In genomic region chr2:116417428-116418195, GRCm38 (mm10) we compare ENCODE assay signal across 15 mouse cellular contexts.
A peak's percentile ranks its signal among the peaks of the same experiment; 100 is the strongest.
DNase-seq lines count a peak whose midpoint lies in the region; ATAC-seq and TF ChIP-seq lines count a peak whose summit lies in the region.
"Had no signal": no experiment of that assay in that cellular context is flagged by ENCODE, and none has a peak within 500 bp of the region (broad histone marks: within the 10 kb centered on the region; RNA-seq: fewer than 3 reads in every experiment).

No protein-coding gene starts in this region.

- no peak for TF ChIP-seq EP300 in heart, postnatal 0 days (IDR thresholded peaks at IDR 0.05; ENCODE audit: low read depth)

- no peaks in the 10 kb centered on the region for H3K9me3 ChIP-seq in heart, embryonic 12.5 days (replicated peaks)
- H3K9me3 ChIP-seq in lung, embryonic 14.5 days (ENCODE audit: low read depth, low read length) = no peaks in the 10 kb centered on the region
- H3K9me3 ChIP-seq in heart, postnatal 0 days (replicated peaks; ENCODE audit: control insufficient read depth, low read length) = no peaks in the 10 kb centered on the region
- no peaks in the 10 kb centered on the region for H3K9me3 ChIP-seq in forebrain, embryonic 10.5 days
- H3K9me3 ChIP-seq: forebrain, embryonic 13.5 days; neural tube, embryonic 15.5 days had no signal

- H3K4me2 ChIP-seq in heart, embryonic 12.5 days = no peak overlapping the region
- H3K4me2 ChIP-seq in lung, embryonic 14.5 days = no peak overlapping the region
- H3K4me2 ChIP-seq in heart, postnatal 0 days (ENCODE audit: low read depth, low read length) = peak overlapping the region; percentile 37
- H3K4me2 ChIP-seq: forebrain, embryonic 13.5 days; neural tube, embryonic 15.5 days had no signal

- no peak overlapping the region for H3K27ac ChIP-seq in heart, embryonic 12.5 days (ENCODE audit: poor library complexity, severe bottlenecking)
- no peak overlapping the region for H3K27ac ChIP-seq in lung, embryonic 14.5 days (ENCODE audit: low read depth)
- H3K27ac ChIP-seq in heart, postnatal 0 days (ENCODE audit: low read depth) = peak overlapping the region; percentile 36
- H3K27ac ChIP-seq in forebrain, embryonic 10.5 days = no peak overlapping the region
- H3K27ac ChIP-seq: forebrain, embryonic 13.5 days; neural tube, embryonic 15.5 days had no signal

- H3K4me3 ChIP-seq in heart, embryonic 12.5 days = no peak overlapping the region
- H3K4me3 ChIP-seq in lung, embryonic 14.5 days (ENCODE audit: low read depth, low read length) = no peak overlapping the region
- H3K4me3 ChIP-seq in lung, adult 2 months (replicated peaks; ENCODE audit: extremely low read depth, low read depth, low read length) = no peak overlapping the region
- H3K4me3 ChIP-seq in heart, postnatal 0 days (ENCODE audit: low read depth, low read length) = peak overlapping the region; percentile 15; the same call in 1 of the 2 replicates
- no peak overlapping the region for H3K4me3 ChIP-seq in forebrain, embryonic 10.5 days
- H3K4me3 ChIP-seq: forebrain, embryonic 13.5 days; neural tube, embryonic 15.5 days had no signal

- H3K27me3 ChIP-seq in heart, embryonic 12.5 days (replicated peaks) = no peaks in the 10 kb centered on the region
- no peaks in the 10 kb centered on the region for H3K27me3 ChIP-seq in lung, embryonic 14.5 days (ENCODE audit: insufficient read depth, low read length)
- no peaks in the 10 kb centered on the region for H3K27me3 ChIP-seq in heart, postnatal 0 days (ENCODE audit: control insufficient read depth, insufficient read depth, low read length)
- no peaks in the 10 kb centered on the region for H3K27me3 ChIP-seq in forebrain, embryonic 10.5 days (ENCODE audit: poor library complexity, severe bottlenecking)
- H3K27me3 ChIP-seq: forebrain, embryonic 13.5 days; neural tube, embryonic 15.5 days had no signal

- WGBS in heart, embryonic 12.5 days = 60% methylated on average over 13 of the region's 13 CpGs
- 63% methylated on average over 13 of the region's 13 CpGs for WGBS in lung, embryonic 14.5 days
- 37% methylated on average over 13 of the region's 13 CpGs for whole genome bisulfite sequencing in lung, adult 2 months
- 45% methylated on average over 13 of the region's 13 CpGs for WGBS in heart, postnatal 0 days
- WGBS in forebrain, embryonic 10.5 days = 83% methylated on average over 13 of the region's 13 CpGs

- no peak for TF ChIP-seq POLR2A in lung, adult 2 months (IDR thresholded peaks at IDR 0.05; ENCODE audit: borderline replicate concordance, extremely low read depth, low read depth, low read length)

- DNase-seq in heart, adult 11 months = peak; percentile 89
- peak; percentile 49 for DNase-seq in lung, embryonic 14.5 days
- no peak for DNase-seq in lung, adult 2 months
- peak; percentile 22 for DNase-seq in heart, postnatal 0 days (ENCODE audit: low spot score)
- no peak for DNase-seq in forebrain, embryonic 10.5 days (ENCODE audit: extremely low spot score, low spot score)
- no peak for DNase-seq in layer of hippocampus, adult 18-20 months (ENCODE audit: low spot score in 2 of 2)
- DNase-seq: cerebellum, adult 2 months; gastrocnemius, postnatal 36 days; layer of hippocampus, adult 9-11 months had no signal

- no peak for ATAC-seq in heart, embryonic 12.5 days (ENCODE audit: insufficient number of reproducible peaks, low FRiP score)
- no peak; the same call in 1 of the 2 replicates for ATAC-seq in lung, embryonic 14.5 days (ENCODE audit: insufficient read depth)
- ATAC-seq in heart, postnatal 0 days (ENCODE audit: insufficient read depth, low read depth) = no peak
- ATAC-seq in megakaryocyte-erythroid progenitor cell, adult 5-6 weeks (replicated peaks; ENCODE audit: low FRiP score, low TSS enrichment, poor library complexity, severe bottlenecking) = no peak
- ATAC-seq: CD4-positive, CD25-positive, alpha-beta regulatory T cell, adult 4 months; forebrain, embryonic 13.5 days; hindbrain, embryonic 16.5 days had no signal

- no peaks in the 10 kb centered on the region for H3K36me3 ChIP-seq in heart, embryonic 12.5 days
- H3K36me3 ChIP-seq in lung, embryonic 14.5 days (ENCODE audit: insufficient read depth) = no peaks in the 10 kb centered on the region
- no peaks in the 10 kb centered on the region for H3K36me3 ChIP-seq in heart, postnatal 0 days (replicated peaks; ENCODE audit: control insufficient read depth, insufficient read depth, low read length)
- no peaks in the 10 kb centered on the region for H3K36me3 ChIP-seq in forebrain, embryonic 10.5 days (replicated peaks)
- H3K36me3 ChIP-seq: neural tube, embryonic 15.5 days had no signal

- no peak overlapping the region for H3K9ac ChIP-seq in heart, embryonic 12.5 days
- H3K9ac ChIP-seq in lung, embryonic 14.5 days = no peak overlapping the region
- H3K9ac ChIP-seq in heart, postnatal 0 days (replicated peaks; ENCODE audit: low read depth, low read length) = no peak overlapping the region
- H3K9ac ChIP-seq: forebrain, embryonic 13.5 days; neural tube, embryonic 15.5 days had no signal

- no peaks in the 10 kb centered on the region for H3K4me1 ChIP-seq in heart, embryonic 12.5 days (replicated peaks)
- no peaks in the 10 kb centered on the region for H3K4me1 ChIP-seq in lung, embryonic 14.5 days (ENCODE audit: insufficient read depth)
- H3K4me1 ChIP-seq in lung, adult 2 months (ENCODE audit: control insufficient read depth, insufficient read depth, low read length) = no peaks in the 10 kb centered on the region; the same call in 1 of the 2 replicates
- H3K4me1 ChIP-seq in heart, postnatal 0 days (ENCODE audit: control insufficient read depth, insufficient read depth) = no peaks in the 10 kb centered on the region
- H3K4me1 ChIP-seq in forebrain, embryonic 10.5 days = no peaks in the 10 kb centered on the region
- H3K4me1 ChIP-seq: forebrain, embryonic 13.5 days; neural tube, embryonic 15.5 days had no signal

- TF ChIP-seq CTCF in lung, embryonic 14.5 days (IDR thresholded peaks at IDR 0.05; ENCODE audit: low read depth) = no peak
- TF ChIP-seq CTCF in lung, adult 2 months (IDR thresholded peaks at IDR 0.05; ENCODE audit: insufficient read depth, low read length) = no peak
- no peak for TF ChIP-seq CTCF in heart, postnatal 0 days (IDR thresholded peaks at IDR 0.05; ENCODE audit: low read depth)

Comparison
In these comparisons a context has a peak if more than half of its experiments do, and no peak if none do; other contexts are left out.
1. DNase-seq: peak in heart, adult 11 months (single experiment), lung, embryonic 14.5 days (single experiment) and heart, postnatal 0 days (single experiment); none in lung, adult 2 months (single experiment), forebrain, embryonic 10.5 days (single experiment) and layer of hippocampus, adult 18-20 months (0 of 2).